Mouse (Mus musculus) adrenal gland, adult 8-10 months (tissue): ENCODE results near the gene Piwil1. TPM values are rescaled to one million over a fixed set of nuclear protein-coding genes. Genes with fewer than 3 reads are reported as not detected.

ENCODE experiments used
- DNase-seq: peaks from one replicate; pipeline ENCODE4 v3.0.0; 2022
- total RNA-seq, 4 experiments: library from RNA; stranded (reverse); gene quantifications; 2 replicates each; pipeline ENCODE4 v1.2.4; 2022

Gene Piwil1
- not detected for total RNA-seq

GRCm38 (mm10) chr5:128702224-128702623 lies at the start of gene Piwil1:
TSS of gene Piwil1 (plus strand) at chr5:128702524.
- no peak for DNase-seq

DNA sequence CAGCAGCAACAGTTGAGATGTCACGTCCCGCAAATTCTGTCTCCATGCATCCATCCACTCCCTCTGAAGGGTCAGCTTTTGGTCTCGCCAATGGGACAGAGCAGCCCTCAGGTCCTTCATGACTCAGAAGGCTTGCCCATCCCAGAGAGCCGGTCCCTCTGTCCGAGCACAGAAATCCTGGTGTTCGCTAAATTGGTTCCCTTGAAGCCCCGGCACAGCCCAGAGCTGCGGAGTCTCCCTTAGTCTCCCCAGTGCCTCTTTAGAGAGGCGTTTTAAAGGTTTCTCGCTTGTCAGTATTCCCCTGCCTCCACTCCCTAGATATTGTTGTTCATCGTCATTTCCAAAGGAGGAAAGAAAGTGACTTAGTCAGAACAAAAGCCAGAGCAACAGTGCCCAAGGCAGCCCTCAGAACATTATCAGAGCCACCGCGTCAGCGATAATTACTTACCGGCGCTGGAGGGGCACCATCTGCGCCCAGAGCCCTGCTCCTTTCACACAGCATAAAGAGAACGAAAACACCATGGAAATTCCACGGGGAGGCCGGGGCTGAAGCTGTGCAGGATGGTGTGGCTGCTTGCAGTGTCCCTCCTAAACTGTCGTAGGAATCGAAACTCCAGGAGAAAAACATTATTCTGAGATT lies 45.7 kb upstream of the Piwil1 start:
- DNase-seq: no peak

- no peak for DNase-seq
Measured at GRCm38 (mm10) chr5:128660101-128660500, 42.2 kb upstream of the Piwil1 start.

DNA sequence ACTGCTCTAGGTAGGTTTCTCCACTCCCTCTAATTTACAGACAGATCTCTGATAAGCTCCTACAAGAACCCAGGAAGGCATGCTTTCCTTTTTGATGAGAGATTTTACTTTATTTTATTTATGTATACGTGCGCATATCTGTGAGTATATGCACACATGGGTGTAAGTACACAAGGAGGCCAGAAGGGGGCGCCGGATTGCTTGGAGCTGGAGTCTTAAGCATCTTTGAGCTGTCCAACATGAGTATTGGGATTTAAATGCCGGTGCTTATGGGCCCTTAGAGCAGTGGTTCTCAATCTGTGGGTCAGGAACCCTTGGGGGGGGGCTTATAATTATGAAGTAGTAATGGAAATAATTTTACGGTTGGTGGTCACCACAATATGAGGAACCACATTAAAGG lies 39.4 kb upstream of the Piwil1 start:
- DNase-seq: no peak

DNA sequence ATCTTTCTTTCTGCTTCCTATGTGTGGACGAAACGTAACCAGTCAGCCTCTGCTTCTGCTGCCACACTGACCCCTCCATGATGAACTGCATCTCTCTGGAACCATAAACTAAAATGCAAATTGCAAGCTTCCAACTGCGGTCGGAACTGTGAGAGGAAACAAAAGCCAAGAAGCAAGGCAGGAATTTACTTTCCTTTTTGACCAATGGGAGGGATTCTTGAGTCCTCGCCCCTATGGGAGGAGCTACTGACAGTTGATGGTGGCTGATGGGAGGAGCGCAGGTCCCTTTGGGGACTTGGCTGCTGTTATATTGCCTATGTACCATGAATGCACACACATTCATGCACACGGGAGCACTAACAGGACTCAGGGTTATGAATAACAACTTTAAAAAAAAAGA lies 38.3 kb upstream of the Piwil1 start:
- no peak for DNase-seq

DNA sequence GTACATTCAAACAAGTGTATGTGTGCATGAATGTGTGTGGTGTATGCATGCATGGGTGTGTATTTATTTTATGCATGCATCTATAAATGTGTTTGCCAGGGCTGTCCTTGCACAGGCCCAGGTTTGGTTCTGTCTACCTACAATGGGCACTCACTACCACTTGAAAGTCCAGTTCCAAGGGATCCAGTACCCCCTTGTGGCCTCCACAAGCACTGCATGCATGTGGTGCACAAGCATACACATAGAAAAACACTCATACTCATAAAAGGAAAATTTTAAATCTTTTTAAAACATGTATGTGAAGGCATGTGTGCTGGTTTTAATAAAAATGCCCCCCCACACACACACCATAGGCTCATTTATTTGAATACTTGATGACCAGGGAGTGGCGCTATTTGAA lies 37.3 kb upstream of the Piwil1 start:
- no peak for DNase-seq

- DNase-seq: no peak
Measured at GRCm38 (mm10) chr5:128667303-128667702, 35.0 kb upstream of the Piwil1 start.

GRCm38 (mm10) chr5:128674124-128674523 lies 28.2 kb upstream of the Piwil1 start:
- no peak for DNase-seq

DNA sequence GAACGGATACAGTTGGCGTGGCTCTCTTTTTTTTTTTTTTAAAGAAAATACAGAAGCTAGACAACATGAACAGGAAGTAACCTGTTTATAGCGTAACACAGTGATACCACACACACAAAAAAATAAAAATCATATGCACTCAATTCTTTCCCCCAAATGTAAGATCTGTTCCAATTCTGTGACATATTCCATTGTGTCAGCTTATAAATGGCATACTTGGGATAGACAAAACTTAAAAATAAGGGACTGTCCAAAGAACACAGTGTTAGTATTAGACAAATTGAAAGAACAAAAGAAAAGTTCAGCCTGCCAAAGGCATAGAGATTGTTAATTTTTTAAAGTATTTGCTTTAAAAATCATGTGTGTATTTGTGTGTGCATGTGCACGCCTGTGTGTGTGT lies 25.0 kb upstream of the Piwil1 start:
- no peak for DNase-seq

- no peak for DNase-seq
Measured at GRCm38 (mm10) chr5:128677861-128678260, 24.5 kb upstream of the Piwil1 start.

- DNase-seq: no peak
Measured at GRCm38 (mm10) chr5:128681456-128681855, 20.9 kb upstream of the Piwil1 start.

- no peak for DNase-seq
Measured at GRCm38 (mm10) chr5:128684192-128684591, 18.1 kb upstream of the Piwil1 start.

DNA sequence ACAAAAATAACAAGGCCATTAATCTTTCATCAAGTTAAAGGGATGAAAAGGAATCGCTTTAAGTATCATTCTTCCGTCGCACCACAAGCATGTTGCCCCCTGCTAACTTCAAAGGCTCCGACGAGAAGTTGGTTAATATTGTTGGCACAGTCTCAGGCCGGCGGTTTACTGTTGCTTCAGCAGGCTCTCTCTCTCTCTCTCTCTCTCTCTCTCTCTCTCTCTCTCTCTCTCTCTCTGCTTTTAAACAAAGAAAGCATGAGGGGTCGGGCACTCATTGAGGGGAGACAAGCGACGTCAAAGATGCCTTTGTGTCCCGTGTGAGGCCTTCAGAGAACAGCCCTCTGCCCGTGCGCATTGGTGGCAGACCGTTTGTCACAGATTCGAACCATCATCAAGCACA lies 17.7 kb upstream of the Piwil1 start:
- no peak for DNase-seq

DNA sequence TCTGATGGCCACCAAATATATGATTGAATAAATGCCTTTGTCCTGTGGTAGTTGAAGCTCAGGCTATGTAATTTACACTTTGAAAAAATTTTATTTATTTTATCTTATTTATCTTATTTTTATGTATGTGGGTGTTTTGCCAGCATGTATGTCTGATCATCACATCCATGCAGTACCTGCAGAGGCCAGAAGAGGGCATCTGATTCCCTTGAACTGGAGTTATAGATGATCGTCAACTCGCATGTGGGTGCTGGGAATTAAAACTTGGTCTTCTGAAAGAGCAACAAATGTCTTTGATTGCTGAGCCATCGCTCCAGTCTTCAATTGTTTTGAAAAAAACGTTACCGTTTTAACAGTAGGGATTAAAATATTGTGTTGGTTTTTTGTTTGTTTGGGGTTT lies 15.2 kb upstream of the Piwil1 start:
- no peak for DNase-seq

- no peak for DNase-seq
Measured at GRCm38 (mm10) chr5:128694107-128694506, 8.2 kb upstream of the Piwil1 start.

GRCm38 (mm10) chr5:128694611-128695325 lies 7.6 kb upstream of the Piwil1 start:
- peak; percentile 60 for DNase-seq

DNA sequence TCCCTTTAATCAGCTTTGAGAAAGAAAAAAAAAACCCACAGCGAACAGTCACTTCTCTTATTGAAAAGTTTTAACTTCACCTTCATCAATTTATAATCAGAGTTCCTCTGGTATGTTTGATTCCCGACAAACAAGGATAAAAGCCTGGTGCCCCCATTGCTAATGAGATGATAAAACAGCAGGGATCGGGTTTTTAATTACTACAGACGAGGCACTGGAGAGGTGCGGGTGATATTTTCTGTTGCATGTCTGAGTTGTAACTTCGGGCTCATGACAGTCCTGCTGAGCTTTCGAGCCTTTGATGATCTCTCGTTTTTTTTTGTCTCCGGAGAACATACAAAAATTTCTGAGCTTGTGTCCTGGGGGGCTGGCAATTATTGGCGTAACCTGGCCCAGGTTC lies 5.5 kb upstream of the Piwil1 start:
- no peak for DNase-seq

DNA sequence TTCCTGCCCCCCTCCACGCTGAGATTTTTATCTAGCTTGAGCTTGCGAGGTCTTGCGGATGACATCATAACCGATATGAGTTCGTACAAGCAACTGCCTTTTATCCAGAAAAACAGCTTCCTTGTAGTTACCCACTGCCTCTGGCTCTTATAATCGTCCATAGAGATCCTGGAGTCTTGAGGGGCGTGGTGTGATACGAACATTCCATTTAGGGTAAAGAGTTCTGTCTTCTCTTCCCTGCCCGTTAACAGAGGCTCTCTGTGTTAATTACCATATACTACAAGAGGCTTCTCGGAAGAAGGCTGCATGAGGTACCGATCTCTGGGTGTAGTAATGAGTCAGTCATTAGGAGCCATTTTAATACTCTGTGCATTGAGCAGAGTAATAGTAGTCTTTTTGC lies 1.6 kb upstream of the Piwil1 start:
- DNase-seq: no peak

- DNase-seq: no peak
Measured at GRCm38 (mm10) chr5:128703688-128704087, 1.4 kb downstream of the Piwil1 start.

- DNase-seq: no peak
Measured at GRCm38 (mm10) chr5:128704134-128704904, 2.0 kb downstream of the Piwil1 start.

DNA sequence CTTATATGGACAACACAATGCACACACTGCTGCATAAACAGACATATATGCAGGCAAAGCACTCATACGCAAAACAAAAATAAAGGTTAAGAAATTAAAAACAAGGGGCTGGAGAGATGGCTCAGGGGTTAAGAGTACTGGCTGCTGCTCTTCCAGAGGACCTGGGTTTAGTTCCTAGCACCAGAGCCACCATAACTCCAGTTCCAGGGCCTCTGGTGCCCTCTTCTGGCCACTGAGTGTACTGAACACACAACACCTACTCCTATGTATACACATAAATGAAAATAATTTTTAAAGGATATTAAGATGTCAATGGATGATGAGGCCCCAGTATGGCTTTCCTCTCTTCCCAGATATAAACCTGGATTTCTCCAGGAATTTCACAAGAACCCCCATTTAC lies 4.1 kb downstream of the Piwil1 start:
- no peak for DNase-seq

DNA sequence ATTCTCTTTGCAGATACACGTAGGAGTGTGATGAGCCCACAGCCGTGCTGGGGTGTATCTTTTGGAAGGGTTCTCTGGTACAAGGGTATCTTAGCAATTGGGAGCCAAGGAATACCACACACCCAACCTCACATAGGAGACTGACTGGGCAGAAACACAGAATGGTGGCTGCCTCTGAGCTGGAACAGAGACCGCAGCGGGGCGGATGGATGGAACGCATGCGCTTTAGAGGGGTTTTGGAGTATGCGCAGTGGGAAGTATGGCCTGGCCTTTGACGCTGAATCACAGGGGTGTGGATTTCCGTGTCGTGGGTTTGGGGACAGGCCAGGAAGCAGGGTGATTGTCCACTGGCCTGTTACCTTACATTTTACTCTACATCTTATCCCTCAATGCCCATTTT lies 4.9 kb downstream of the Piwil1 start:
- DNase-seq: no peak

- no peak for DNase-seq
Measured at GRCm38 (mm10) chr5:128708929-128709328, 6.6 kb downstream of the Piwil1 start.

DNA sequence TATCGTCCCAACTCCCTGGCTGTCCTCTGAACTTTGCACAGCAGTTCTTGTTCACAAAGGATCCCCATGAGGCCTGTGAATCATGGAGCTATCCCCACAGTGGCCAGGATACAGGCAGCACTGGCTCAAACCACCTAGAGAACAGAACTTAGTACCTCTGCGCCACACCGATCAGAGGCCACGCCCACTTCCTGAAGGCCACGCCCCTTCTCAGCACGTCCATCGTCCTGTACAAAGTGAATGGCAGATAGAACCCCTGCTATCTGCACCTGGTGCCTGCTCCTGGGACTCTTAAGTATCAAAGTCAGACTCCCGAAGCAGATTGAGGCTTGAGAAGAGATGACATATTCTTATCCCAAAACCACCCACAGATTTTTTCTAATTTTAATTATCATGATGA lies 8.3 kb downstream of the Piwil1 start:
- DNase-seq: no peak
